Mouse (Mus musculus): ENCODE results near the gene Pate2. TPM values are rescaled to one million over a fixed set of nuclear protein-coding genes. Genes with fewer than 3 reads are reported as not detected.

Gene Pate2
- 0.23 and 0.39 TPM in 2 replicates for polyA plus RNA-seq (2015; fragmentation: Nextera tagmentation; extraction: Ambion mirVana)

GRCm38 (mm10) chr9:35569571-35570534 lies at the start of gene Pate2, which contains the start of gene Hyls1:
Gene Pate2 (plus strand): TSS chr9:35570284.
Gene Hyls1 (minus strand): TSS chr9:35570398.
- WGBS: under 1% methylated on average over 86 of the region's 86 CpGs
- peak within 1 kb of the TSS; percentile 92 for H3K27ac ChIP-seq
- ATAC-seq (replicated peaks; ENCODE audit: insufficient number of reproducible peaks, insufficient read depth, low FRiP score, low read depth): peak; percentile 96
- no peaks in the 10 kb centered on the region for H3K9me3 ChIP-seq (replicated peaks)
- H3K9ac ChIP-seq: peak within 1 kb of the TSS; percentile 84
- H3K4me2 ChIP-seq: peak within 1 kb of the TSS; percentile 80
- H3K27me3 ChIP-seq: peaks cover 12% of the 10 kb centered on the region
- H3K4me1 ChIP-seq (replicated peaks): peaks cover 28% of the 10 kb centered on the region
- H3K4me3 ChIP-seq: peak within 1 kb of the TSS; percentile 74
- peaks cover 30% of the 10 kb centered on the region for H3K36me3 ChIP-seq

- Histone ChIP-seq H3K9me3 (replicated peaks) (no peaks in the 10 kb centered on the region), H3K36me3 (no peaks in the 10 kb centered on the region), H3K27me3 (no peaks in the 10 kb centered on the region), H3K4me2 (no peak overlapping the region), H3K9ac (no peak overlapping the region), H3K4me1 (replicated peaks) (peaks cover 16% of the 10 kb centered on the region), H3K4me3 (no peak overlapping the region), H3K27ac (no peak overlapping the region)
- ATAC-seq (replicated peaks; ENCODE audit: insufficient number of reproducible peaks, insufficient read depth, low FRiP score, low read depth): no peak
- 72% methylated on average over 6 of the region's 6 CpGs for WGBS
Observed at GRCm38 (mm10) chr9:35520631-35521348, 49.3 kb upstream of the Pate2 start.

GRCm38 (mm10) chr9:35522241-35522640 lies 47.8 kb upstream of the Pate2 start:
- no peak for ATAC-seq (replicated peaks; ENCODE audit: insufficient number of reproducible peaks, insufficient read depth, low FRiP score, low read depth)
- no peaks in the 10 kb centered on the region for H3K27me3 ChIP-seq
- 69% methylated on average over 2 of the region's 2 CpGs for WGBS
- no peaks in the 10 kb centered on the region for H3K9me3 ChIP-seq (replicated peaks)
- no peak overlapping the region for H3K4me3 ChIP-seq
- H3K9ac ChIP-seq: no peak overlapping the region
- no peak overlapping the region for H3K4me2 ChIP-seq
- H3K27ac ChIP-seq: no peak overlapping the region
- no peaks in the 10 kb centered on the region for H3K36me3 ChIP-seq
- peaks cover 16% of the 10 kb centered on the region for H3K4me1 ChIP-seq (replicated peaks)

GRCm38 (mm10) chr9:35522821-35523515 lies 47.1 kb upstream of the Pate2 start:
- Histone ChIP-seq H3K4me3 (no peak overlapping the region), H3K27me3 (no peaks in the 10 kb centered on the region), H3K4me1 (replicated peaks) (peaks cover 16% of the 10 kb centered on the region), H3K36me3 (no peaks in the 10 kb centered on the region), H3K9ac (no peak overlapping the region), H3K9me3 (replicated peaks) (no peaks in the 10 kb centered on the region), H3K4me2 (no peak overlapping the region), H3K27ac (peak overlapping the region; percentile 70; the same call in 1 of the 2 replicates)
- 58% methylated on average over 1 of the region's 1 CpGs for WGBS
- ATAC-seq (replicated peaks; ENCODE audit: insufficient number of reproducible peaks, insufficient read depth, low FRiP score, low read depth): no peak

GRCm38 (mm10) chr9:35523541-35523940 lies 46.5 kb upstream of the Pate2 start:
- no peak overlapping the region for H3K9ac ChIP-seq
- H3K36me3 ChIP-seq: no peaks in the 10 kb centered on the region
- H3K4me2 ChIP-seq: peak overlapping the region; percentile 30; the same call in 1 of the 2 replicates
- peak; percentile 83 for ATAC-seq (replicated peaks; ENCODE audit: insufficient number of reproducible peaks, insufficient read depth, low FRiP score, low read depth)
- H3K9me3 ChIP-seq (replicated peaks): no peaks in the 10 kb centered on the region
- WGBS: 52% methylated on average over 5 of the region's 5 CpGs
- H3K4me1 ChIP-seq (replicated peaks): peaks cover 16% of the 10 kb centered on the region
- peak overlapping the region; percentile 70 for H3K27ac ChIP-seq
- no peaks in the 10 kb centered on the region for H3K27me3 ChIP-seq
- no peak overlapping the region for H3K4me3 ChIP-seq

DNA sequence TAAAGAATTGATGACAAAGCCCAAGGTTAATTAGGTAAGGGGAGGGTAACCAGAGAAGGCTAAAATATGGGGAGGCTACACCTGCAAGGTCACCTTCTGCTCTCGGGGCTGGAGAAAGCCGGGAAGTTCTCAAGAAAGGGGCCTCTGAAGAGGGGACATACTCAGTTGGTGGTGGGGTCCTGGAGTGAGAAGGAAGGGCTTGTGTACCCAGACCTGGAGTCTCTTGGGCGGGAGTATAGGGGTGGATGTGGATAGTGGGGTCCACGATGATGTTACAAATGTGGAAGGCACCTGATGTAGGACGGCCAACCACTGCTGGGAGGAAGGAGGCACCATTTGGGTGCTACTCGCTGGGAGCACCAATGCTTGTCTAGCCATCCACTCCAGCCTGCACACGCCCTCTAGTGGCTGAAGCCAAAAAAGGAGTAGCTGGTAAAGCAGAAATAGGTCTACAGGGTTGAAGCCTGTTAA lies 46.1 kb upstream of the Pate2 start:
- 0 out of 2 replicates have a peak, but pooled peaks have one; percentile 53 for ATAC-seq (replicated peaks; ENCODE audit: insufficient number of reproducible peaks, insufficient read depth, low FRiP score, low read depth)
- no peak overlapping the region for H3K4me3 ChIP-seq
- WGBS: 16% methylated on average over 7 of the region's 7 CpGs
- peak overlapping the region; percentile 70 for H3K27ac ChIP-seq
- peaks cover 16% of the 10 kb centered on the region for H3K4me1 ChIP-seq (replicated peaks)
- no peaks in the 10 kb centered on the region for H3K27me3 ChIP-seq
- peak overlapping the region; percentile 30; the same call in 1 of the 2 replicates for H3K4me2 ChIP-seq
- no peaks in the 10 kb centered on the region for H3K36me3 ChIP-seq
- no peaks in the 10 kb centered on the region for H3K9me3 ChIP-seq (replicated peaks)
- H3K9ac ChIP-seq: no peak overlapping the region

DNA sequence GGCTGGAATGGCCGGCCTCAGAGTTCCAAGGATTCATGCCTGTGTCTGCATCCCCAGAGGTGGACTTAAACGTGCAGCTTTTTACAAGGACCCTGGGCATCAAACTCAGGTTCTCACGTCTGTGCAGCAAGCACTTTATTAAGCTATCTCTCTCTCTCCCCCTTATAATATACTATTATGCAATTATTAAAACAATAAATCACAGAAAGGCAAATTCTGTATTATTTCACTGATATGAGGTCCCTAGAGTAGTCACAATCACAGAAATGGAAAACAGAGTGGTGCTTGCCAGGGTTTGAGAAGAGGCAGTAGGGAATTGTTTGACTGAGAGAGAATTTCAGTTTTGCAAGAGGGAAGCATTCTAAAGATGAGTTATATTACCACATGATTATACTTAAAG lies 40.9 kb upstream of the Pate2 start:
- H3K4me3 ChIP-seq: no peak overlapping the region
- ATAC-seq (replicated peaks; ENCODE audit: insufficient number of reproducible peaks, insufficient read depth, low FRiP score, low read depth): no peak
- no peak overlapping the region for H3K4me2 ChIP-seq
- WGBS: 56% methylated on average over 3 of the region's 3 CpGs
- no peak overlapping the region for H3K9ac ChIP-seq
- H3K4me1 ChIP-seq (replicated peaks): peaks cover 6% of the 10 kb centered on the region; the same call in 1 of the 2 replicates
- H3K36me3 ChIP-seq: no peaks in the 10 kb centered on the region
- H3K27ac ChIP-seq: peak overlapping the region; percentile 42
- H3K9me3 ChIP-seq (replicated peaks): no peaks in the 10 kb centered on the region
- no peaks in the 10 kb centered on the region for H3K27me3 ChIP-seq

DNA sequence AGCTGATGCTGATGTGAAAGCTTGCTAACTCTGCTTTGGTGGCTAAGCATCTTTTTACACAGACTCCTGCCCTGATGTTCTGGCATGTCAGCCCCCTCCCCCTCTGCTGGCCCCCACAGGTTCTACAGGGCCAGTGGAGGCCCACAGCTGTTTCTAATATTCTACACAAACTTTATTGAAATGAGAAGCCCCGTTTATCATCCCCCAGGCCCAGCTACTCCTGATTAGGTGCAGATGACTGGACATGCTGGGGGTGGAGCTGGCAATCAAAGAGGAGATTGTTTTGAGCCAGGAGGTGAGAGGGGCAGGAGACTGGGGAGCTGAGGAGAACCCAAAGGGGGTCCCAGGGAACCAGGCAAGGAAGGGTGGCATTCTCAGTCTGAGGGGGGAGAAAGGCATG lies 40.3 kb upstream of the Pate2 start:
- Histone ChIP-seq H3K27ac (peak overlapping the region; percentile 23; the same call in 1 of the 2 replicates), H3K4me2 (no peak overlapping the region), H3K4me1 (replicated peaks) (peaks cover 3% of the 10 kb centered on the region; the same call in 1 of the 2 replicates), H3K9me3 (replicated peaks) (no peaks in the 10 kb centered on the region), H3K9ac (no peak overlapping the region), H3K27me3 (no peaks in the 10 kb centered on the region), H3K36me3 (no peaks in the 10 kb centered on the region), H3K4me3 (no peak overlapping the region)
- 18% methylated on average over 1 of the region's 1 CpGs for WGBS
- ATAC-seq (replicated peaks; ENCODE audit: insufficient number of reproducible peaks, insufficient read depth, low FRiP score, low read depth): no peak

DNA sequence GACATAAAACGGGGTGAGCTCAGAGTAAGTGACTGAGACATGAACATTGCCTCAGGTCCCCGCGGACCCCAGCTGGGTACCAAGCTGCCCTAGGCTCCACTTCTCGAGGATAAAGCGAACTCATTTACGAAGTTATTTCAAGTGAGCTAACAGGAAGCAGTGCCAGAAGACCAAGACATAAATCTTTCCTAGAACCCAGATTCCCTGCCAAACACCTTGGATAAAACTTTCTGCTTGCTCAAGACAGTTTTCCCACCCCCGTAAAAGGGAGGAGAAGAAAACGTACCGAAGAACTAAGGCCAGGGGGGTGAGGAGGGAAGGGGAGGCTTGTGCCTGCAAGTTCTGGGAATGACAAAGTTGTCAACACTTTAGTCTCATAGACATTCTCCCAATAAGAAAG lies 36.8 kb upstream of the Pate2 start:
- Histone ChIP-seq H3K4me1 (replicated peaks) (peaks cover 13% of the 10 kb centered on the region), H3K27ac (no peak overlapping the region), H3K4me3 (no peak overlapping the region), H3K4me2 (no peak overlapping the region), H3K36me3 (no peaks in the 10 kb centered on the region), H3K27me3 (no peaks in the 10 kb centered on the region), H3K9me3 (replicated peaks) (no peaks in the 10 kb centered on the region), H3K9ac (no peak overlapping the region)
- ATAC-seq (replicated peaks; ENCODE audit: insufficient number of reproducible peaks, insufficient read depth, low FRiP score, low read depth): no peak
- WGBS: 57% methylated on average over 9 of the region's 9 CpGs

DNA sequence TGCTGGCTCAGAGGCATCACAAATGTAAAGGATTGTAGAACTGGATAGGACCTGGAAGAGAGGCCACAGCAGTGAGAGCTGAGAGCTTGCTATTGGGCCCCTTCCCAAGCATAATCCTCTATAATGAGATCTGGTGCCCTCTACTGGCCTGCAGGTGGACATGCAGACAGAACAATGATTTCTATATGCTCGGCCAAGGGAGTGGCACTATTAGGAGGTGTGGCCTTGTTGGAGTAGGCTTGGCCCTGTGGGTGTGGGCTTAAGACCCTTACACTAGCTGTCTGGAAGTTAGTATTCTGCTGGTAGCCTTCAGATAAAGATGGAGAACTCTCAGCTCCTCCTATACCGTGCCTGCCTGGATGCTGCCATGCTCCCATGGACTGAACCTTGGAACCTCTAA lies 35.0 kb upstream of the Pate2 start:
- no peak overlapping the region for H3K4me3 ChIP-seq
- no peak overlapping the region for H3K9ac ChIP-seq
- no peaks in the 10 kb centered on the region for H3K36me3 ChIP-seq
- no peak overlapping the region for H3K4me2 ChIP-seq
- no peaks in the 10 kb centered on the region for H3K9me3 ChIP-seq (replicated peaks)
- no peaks in the 10 kb centered on the region for H3K27me3 ChIP-seq
- peaks cover 16% of the 10 kb centered on the region for H3K4me1 ChIP-seq (replicated peaks)
- no peak overlapping the region for H3K27ac ChIP-seq
- WGBS: 4% methylated on average over 2 of the region's 2 CpGs
- ATAC-seq (replicated peaks; ENCODE audit: insufficient number of reproducible peaks, insufficient read depth, low FRiP score, low read depth): peak; percentile 69; the same call in 1 of the 2 replicates

- no peak overlapping the region for H3K9ac ChIP-seq
- no peak for ATAC-seq (replicated peaks; ENCODE audit: insufficient number of reproducible peaks, insufficient read depth, low FRiP score, low read depth)
- WGBS: 57% methylated on average over 4 of the region's 4 CpGs
- H3K36me3 ChIP-seq: no peaks in the 10 kb centered on the region
- H3K27ac ChIP-seq: no peak overlapping the region
- no peak overlapping the region for H3K4me3 ChIP-seq
- H3K9me3 ChIP-seq (replicated peaks): no peaks in the 10 kb centered on the region
- peaks cover 16% of the 10 kb centered on the region for H3K4me1 ChIP-seq (replicated peaks)
- no peaks in the 10 kb centered on the region for H3K27me3 ChIP-seq
- no peak overlapping the region for H3K4me2 ChIP-seq
Observed at GRCm38 (mm10) chr9:35535876-35536275, 34.2 kb upstream of the Pate2 start.

Measured in heart, embryonic 15.5 days (tissue).